Mouse (Mus musculus) CH12.LX (cell line): ENCODE results near the gene Ccnt1. TPM values are rescaled to one million over a fixed set of nuclear protein-coding genes. Genes with fewer than 3 reads are reported as not detected.

Experiments used
- DNase-seq: peaks from one replicate; pipeline ENCODE4 v3.0.0-alpha.2; 2013; ENCODE audit errors: extremely low read depth
- H3K27ac ChIP-seq: 2 replicates; pipeline ENCODE4 v1.5.1; 2012; ENCODE audit warnings: low read depth, mild to moderate bottlenecking, control low read depth, moderate library complexity; ENCODE audit not compliant: insufficient read depth
- H3K27me3 ChIP-seq: replicated peaks from 2 replicates; pipeline ENCODE3; 2012; ENCODE audit warnings: inconsistent platforms
- H3K36me3 ChIP-seq, 2 experiments: replicated peaks in 1 of 2; 2 replicates each; pipeline versions ENCODE3 to v1.6.1; 2012; ENCODE audit warnings: inconsistent platforms in 1 of 2, low read length in 1 of 2, mild to moderate bottlenecking in 1 of 2, mixed read lengths in 1 of 2, moderate library complexity in 1 of 2; ENCODE audit not compliant: control insufficient read depth in 1 of 2, insufficient read depth in 1 of 2
- H3K4me1 ChIP-seq, 2 experiments: 2 replicates each; pipeline ENCODE4 v1.6.1; 2012; ENCODE audit warnings: inconsistent platforms in 1 of 2, moderate library complexity in 1 of 2; ENCODE audit not compliant: insufficient read depth in 2 of 2, control insufficient read depth in 1 of 2
- H3K4me2 ChIP-seq: 2 replicates; pipeline ENCODE4 v1.6.1; 2012; ENCODE audit warnings: low read depth, mild to moderate bottlenecking, control low read depth; ENCODE audit not compliant: poor library complexity, insufficient read depth, severe bottlenecking
- H3K4me3 ChIP-seq, 3 experiments: fragments of 150-350 bp in 1 of 3; sonication (generic) in 1 of 3; replicated peaks in 1 of 3; 2 replicates each; pipeline versions ENCODE3 to v1.5.1; 2011 to 2012; ENCODE audit warnings: low read depth in 2 of 3, low read length in 2 of 3, mild to moderate bottlenecking in 2 of 3, moderate library complexity in 2 of 3, control low read depth in 1 of 3, improper control_type of control experiment in 1 of 3, inconsistent platforms in 1 of 3, mixed read lengths in 1 of 3; ENCODE audit not compliant: poor library complexity in 1 of 3
- H3K79me2 ChIP-seq: replicated peaks from 2 replicates; pipeline ENCODE4 v1.6.1; 2012; ENCODE audit warnings: mild to moderate bottlenecking, moderate library complexity; ENCODE audit not compliant: control insufficient read depth, poor library complexity, insufficient read depth, severe bottlenecking; ENCODE audit errors: extremely low read depth
- H3K9ac ChIP-seq: 2 replicates; pipeline ENCODE4 v1.6.1; 2012; ENCODE audit warnings: low read depth, mild to moderate bottlenecking, control low read depth, moderate library complexity; ENCODE audit not compliant: insufficient read depth
- H3K9me3 ChIP-seq: replicated peaks from 2 replicates; pipeline ENCODE3; 2012; ENCODE audit warnings: low read length, inconsistent platforms, mixed read lengths
- CHD1 ChIP-seq: IDR thresholded peaks from 2 replicates; pipeline ENCODE4 v1.6.1; 2012; ENCODE audit warnings: low read depth, low read length, improper control_type of control experiment, inconsistent platforms
- CTCF ChIP-seq, 2 experiments: IDR thresholded peaks in 1 of 2; conservative IDR thresholded peaks in 1 of 2; 2 replicates each; pipeline ENCODE4 v1.5.1; 2011 to 2012; ENCODE audit warnings: low read depth in 2 of 2, low read length in 2 of 2, improper control_type of control experiment in 1 of 2, inconsistent platforms in 1 of 2, mild to moderate bottlenecking in 1 of 2, moderate library complexity in 1 of 2
- EP300 ChIP-seq: IDR thresholded peaks from 2 replicates; pipeline ENCODE4 v1.6.1; 2011; ENCODE audit warnings: low read length, improper control_type of control experiment
- ETS1 ChIP-seq: conservative IDR thresholded peaks from 2 replicates; pipeline ENCODE4 v1.6.1; 2012; ENCODE audit warnings: low read depth, mild to moderate bottlenecking, inconsistent platforms, low read length, improper control_type of control experiment, moderate library complexity
- HCFC1 ChIP-seq: IDR thresholded peaks from 2 replicates; pipeline ENCODE4 v1.6.1; 2012; ENCODE audit warnings: low read depth, mild to moderate bottlenecking, inconsistent platforms, low read length, improper control_type of control experiment
- JUN ChIP-seq: IDR thresholded peaks from 2 replicates; pipeline ENCODE4 v1.6.1; 2011; ENCODE audit warnings: low read depth, mild to moderate bottlenecking, low read length, improper control_type of control experiment, moderate library complexity; ENCODE audit not compliant: insufficient read depth
- MAFK ChIP-seq: IDR thresholded peaks from 2 replicates; pipeline ENCODE4 v1.6.1; 2011; ENCODE audit warnings: low read length, improper control_type of control experiment; ENCODE audit not compliant: insufficient replicate concordance
- MAX ChIP-seq: IDR thresholded peaks from 2 replicates; pipeline ENCODE4 v1.6.1; 2011; ENCODE audit warnings: low read length, improper control_type of control experiment
- MAZ ChIP-seq: IDR thresholded peaks from 2 replicates; pipeline ENCODE4 v1.6.1; 2012; ENCODE audit warnings: low read depth, mild to moderate bottlenecking, inconsistent platforms, low read length, improper control_type of control experiment, moderate library complexity
- MEF2A ChIP-seq: IDR thresholded peaks from 2 replicates; pipeline ENCODE4 v1.6.1; 2014; ENCODE audit warnings: low read depth, mild to moderate bottlenecking, inconsistent platforms, low read length, improper control_type of control experiment, borderline replicate concordance
- MXI1 ChIP-seq: IDR thresholded peaks from 2 replicates; pipeline ENCODE4 v1.6.1; 2011; ENCODE audit warnings: mild to moderate bottlenecking, low read depth, low read length, improper control_type of control experiment
- MYC ChIP-seq: IDR thresholded peaks from 2 replicates; pipeline ENCODE4 v1.6.1; 2011; ENCODE audit warnings: low read depth, mild to moderate bottlenecking, improper control_type of control experiment, low read length
- NELFE ChIP-seq: IDR thresholded peaks from 2 replicates; pipeline ENCODE4 v1.6.1; 2011; ENCODE audit warnings: low read depth, low read length, improper control_type of control experiment
- NRF1 ChIP-seq: IDR thresholded peaks from 2 replicates; pipeline ENCODE4 v1.6.1; 2014; ENCODE audit warnings: low read depth, mild to moderate bottlenecking, inconsistent platforms, low read length, improper control_type of control experiment, moderate library complexity
- POLR2AphosphoS2 ChIP-seq: IDR thresholded peaks from 2 replicates; pipeline ENCODE4 v1.6.1; 2011; ENCODE audit warnings: low read depth, low read length, improper control_type of control experiment
- SIN3A ChIP-seq: IDR thresholded peaks from 2 replicates; pipeline ENCODE4 v1.6.1; 2012; ENCODE audit warnings: low read length, improper control_type of control experiment, inconsistent platforms
- TCF12 ChIP-seq: IDR thresholded peaks from 2 replicates; pipeline ENCODE4 v1.6.1; 2014; ENCODE audit warnings: low read depth, mild to moderate bottlenecking, inconsistent platforms, low read length, improper control_type of control experiment
- USF2 ChIP-seq: conservative IDR thresholded peaks from 2 replicates; pipeline ENCODE4 v1.6.1; 2011; ENCODE audit warnings: low read depth, low read length, improper control_type of control experiment
- ZMIZ1 ChIP-seq: IDR thresholded peaks from 2 replicates; pipeline ENCODE4 v1.6.1; 2012; ENCODE audit warnings: low read depth, mild to moderate bottlenecking, inconsistent platforms, low read length, improper control_type of control experiment
- dilution Hi-C: fragments of 300-500 bp; cut with MboI; formaldehyde crosslinking; loops from 2 replicates; pipeline ENCODE4 v1.14.3; 2020; ENCODE audit warnings: low sequenced_read_pairs; ENCODE audit not compliant: extremely low pct_unique_long_range_greater_than_20kb, extremely low pct_ligation_motif_present
- in situ Hi-C: fragments of 300-500 bp; cut with MboI; formaldehyde crosslinking; loops from 3 replicates; pipeline ENCODE4 v1.14.3; 2019; ENCODE audit warnings: low sequenced_read_pairs, low pct_ligation_motif_present, low pct_unique_long_range_greater_than_20kb, mixed read lengths
- polyA plus RNA-seq: library from polyadenylated mRNA; unstranded; fragments of >175 nt; gene quantifications from 2 replicates; pipeline ENCODE4 v1.2.1, GENCODE M21; 2012; ENCODE audit warnings: low read depth; ENCODE audit not compliant: insufficient read length
- total RNA-seq, 2 experiments: library from RNA; depleted of rRNA; stranded (reverse); fragments of 300-350 nt in 1 of 2; fragments of >200 nt in 1 of 2; gene quantifications; 2 replicates each; pipeline ENCODE4 v1.2.3; 2012 to 2014

The Ccnt1 gene
- total and polyA plus RNA-seq, 3 experiments = 36.8 to 73.3 (median 41.3) TPM

- dilution Hi-C loops = no loop called here
- TF ChIP-seq JUN (no peak), SIN3A (no peak), USF2 (no peak), TCF12 (no peak), POLR2AphosphoS2 (0 out of 2 replicates have a peak, but pooled peaks have one; percentile 28), NRF1 (no peak)
- peaks cover 21 to 47% of the 10 kb centered on the region in 2 experiments for H3K36me3 ChIP-seq
Measured at GRCm38 (mm10) chr15:98537923-98538322, 32.8 kb downstream of the Ccnt1 start.

GRCm38 (mm10) chr15:98536828-98537510 lies 33.8 kb downstream of the Ccnt1 start:
- in situ Hi-C loops = no loop called here
- no peaks in the 10 kb centered on the region for H3K27me3 ChIP-seq
- dilution Hi-C loops = no loop called here
- H3K79me2 ChIP-seq = peaks cover 14% of the 10 kb centered on the region
- no peak overlapping the region for H3K27ac ChIP-seq
- H3K36me3 ChIP-seq = peaks cover 14 to 40% of the 10 kb centered on the region in 2 experiments
- H3K9me3 ChIP-seq = no peaks in the 10 kb centered on the region
- TF ChIP-seq MYC = no peak
- TF ChIP-seq MXI1 = no peak
- TF ChIP-seq MAFK = no peak
- no peak for TF ChIP-seq NELFE
- TF ChIP-seq CHD1 = no peak
- TF ChIP-seq SIN3A = no peak
- no peak for TF ChIP-seq MAX
- no peak for TF ChIP-seq HCFC1
- no peak for TF ChIP-seq ZMIZ1
- no peak for TF ChIP-seq MEF2A
- no peak for TF ChIP-seq MAZ
- TF ChIP-seq TCF12 = no peak
- no peak for TF ChIP-seq EP300
- no peak for TF ChIP-seq ETS1
- TF ChIP-seq CTCF (conservative IDR thresholded peaks at IDR 0.05 in 1 of 2, IDR thresholded peaks at IDR 0.05 in 1 of 2; ENCODE audit: low read depth in 2 of 2, low read length in 2 of 2) = no peak
- no peaks in the 10 kb centered on the region for H3K4me1 ChIP-seq
- no peak overlapping the region for H3K4me2 ChIP-seq
- H3K9ac ChIP-seq = no peak overlapping the region
- DNase-seq = no peak
- no peak overlapping the region for H3K4me3 ChIP-seq

More at GRCm38 (mm10) chr15:98537923-98538322, 32.8 kb downstream of the Ccnt1 start:
- Histone ChIP-seq H3K4me2 (no peak overlapping the region), H3K9me3 (no peaks in the 10 kb centered on the region), H3K27me3 (no peaks in the 10 kb centered on the region), H3K4me3 (no peak overlapping the region), H3K79me2 (peaks cover 7% of the 10 kb centered on the region), H3K27ac (no peak overlapping the region), H3K4me1 (no peaks in the 10 kb centered on the region), H3K9ac (no peak overlapping the region)
- in situ Hi-C loops = no loop called here
- no peak for DNase-seq
